Mouse (Mus musculus): Measurements from ENCODE around the gene Tmigd1. TPM values are rescaled to one million over a fixed set of nuclear protein-coding genes. Genes with fewer than 3 reads are reported as not detected.
A peak's percentile ranks its signal among the peaks of the same experiment; 100 is the strongest.

Gene Tmigd1
- total RNA-seq, 2 experiments from 2014 or later = 0.24 to 0.55 TPM

DNA sequence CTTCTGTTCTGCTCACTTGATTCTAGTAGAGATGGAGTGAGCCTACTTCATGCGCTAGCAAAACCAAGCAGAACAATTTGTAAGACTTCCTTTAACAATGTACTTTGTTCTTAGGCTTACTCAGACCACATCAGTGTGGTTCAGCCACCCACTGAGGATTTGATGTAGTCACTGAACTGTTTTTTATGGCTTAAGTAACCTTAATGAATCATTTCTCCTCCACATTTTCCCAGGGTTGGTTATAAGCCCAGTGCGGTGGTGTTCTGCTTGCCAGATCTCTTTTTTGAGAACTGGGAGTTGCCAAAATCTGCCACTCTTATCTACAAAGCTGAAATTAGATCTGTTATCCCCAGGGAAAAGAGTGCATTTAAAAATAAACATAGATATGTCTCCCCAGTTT, 51.6 kb downstream of the Tmigd1 start:
- intact Hi-C loops (cut with DNase I) = no loop called here
- peak; percentile 12 to 17 for DNase-seq

GRCm38 (mm10) chr11:76965703-76966102, 63.7 kb downstream of the Tmigd1 start:
- DNase-seq = no peak
- intact Hi-C loops (cut with DNase I) = no loop called here

Other genes with a start within 250 kb of the Tmigd1 start
- not detected for gene Bhlha9, start 229.7 kb upstream of the Tmigd1 start, total RNA-seq (2021)
- gene Trarg1, start 222.4 kb upstream of the Tmigd1 start, total RNA-seq (2021) = 1 to 10 TPM; 4.2 to 6.7 TPM
- gene Gosr1, start 138.6 kb upstream of the Tmigd1 start, total RNA-seq (2021) = 10 to 100 TPM; 30.7 to 32.9 TPM
- 10 to 100 TPM; 66.5 to 71.9 TPM for gene Cpd, start 55.1 kb upstream of the Tmigd1 start, total RNA-seq (2021)
- gene Blmh, start 22.6 kb downstream of the Tmigd1 start, total RNA-seq (2021) = 10 to 100 TPM; 54.8 to 64.8 TPM
- 1 to 10 TPM in 1 of 2 experiments, under 1 TPM in 1; 0.60 to 1.3 TPM for gene Slc6a4, start 96.4 kb downstream of the Tmigd1 start, total RNA-seq (2021)
- 10 to 100 TPM; 17.3 to 18.4 TPM for gene Nsrp1, start 176.3 kb downstream of the Tmigd1 start, total RNA-seq (2021)